Mouse (Mus musculus): ENCODE results near the gene Dnah7c.

- TF ChIP-seq CTCF (IDR thresholded peaks at IDR 0.05; ENCODE audit: control insufficient read depth, insufficient read depth, low read length) (no peak), POLR2A (IDR thresholded peaks at IDR 0.05; ENCODE audit: borderline replicate concordance, control insufficient read depth, low read depth, low read length) (no peak)
Observed at GRCm38 (mm10) chr1:46725266-46725665, 299.9 kb downstream of the Dnah7c start.

Data from bone marrow, adult 2 months (tissue).